Mouse (Mus musculus) spleen, adult 12 weeks (tissue): ENCODE measurements around the gene Col25a1.

ENCODE experiments used
- DNase-seq: peaks from one replicate; pipeline ENCODE4 v3.0.0; 2022; ENCODE audit warnings: low spot score

The Col25a1 gene

GRCm38 (mm10) chr3:130574652-130575051 lies 443.4 kb downstream of the Col25a1 start:
- DNase-seq: no peak

GRCm38 (mm10) chr3:130576683-130577082 lies 445.4 kb downstream of the Col25a1 start:
- DNase-seq: no peak

DNA sequence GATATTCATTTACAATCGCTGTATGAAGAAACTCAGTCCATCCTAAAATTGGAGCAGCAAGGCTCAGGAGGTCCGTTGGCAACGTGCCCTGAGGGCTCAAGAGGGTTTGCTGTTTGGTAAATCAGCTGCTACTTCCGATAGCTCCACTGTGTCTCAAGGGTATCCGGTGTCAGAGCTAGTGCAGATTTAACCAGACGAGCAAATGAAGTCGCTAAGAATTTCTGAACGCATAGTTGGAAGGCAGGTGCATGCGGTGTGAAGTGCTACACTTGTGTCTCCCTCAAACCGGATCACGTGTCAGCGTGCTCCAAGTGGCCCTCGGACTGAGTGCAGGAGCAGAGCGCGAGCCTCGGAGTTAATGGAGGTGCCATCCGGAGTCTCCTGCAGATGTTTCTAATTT lies 448.2 kb downstream of the Col25a1 start:
- no peak for DNase-seq

- no peak for DNase-seq
These were observed 450.3 kb downstream of the Col25a1 start for GRCm38 (mm10) chr3:130581577-130581976.

DNA sequence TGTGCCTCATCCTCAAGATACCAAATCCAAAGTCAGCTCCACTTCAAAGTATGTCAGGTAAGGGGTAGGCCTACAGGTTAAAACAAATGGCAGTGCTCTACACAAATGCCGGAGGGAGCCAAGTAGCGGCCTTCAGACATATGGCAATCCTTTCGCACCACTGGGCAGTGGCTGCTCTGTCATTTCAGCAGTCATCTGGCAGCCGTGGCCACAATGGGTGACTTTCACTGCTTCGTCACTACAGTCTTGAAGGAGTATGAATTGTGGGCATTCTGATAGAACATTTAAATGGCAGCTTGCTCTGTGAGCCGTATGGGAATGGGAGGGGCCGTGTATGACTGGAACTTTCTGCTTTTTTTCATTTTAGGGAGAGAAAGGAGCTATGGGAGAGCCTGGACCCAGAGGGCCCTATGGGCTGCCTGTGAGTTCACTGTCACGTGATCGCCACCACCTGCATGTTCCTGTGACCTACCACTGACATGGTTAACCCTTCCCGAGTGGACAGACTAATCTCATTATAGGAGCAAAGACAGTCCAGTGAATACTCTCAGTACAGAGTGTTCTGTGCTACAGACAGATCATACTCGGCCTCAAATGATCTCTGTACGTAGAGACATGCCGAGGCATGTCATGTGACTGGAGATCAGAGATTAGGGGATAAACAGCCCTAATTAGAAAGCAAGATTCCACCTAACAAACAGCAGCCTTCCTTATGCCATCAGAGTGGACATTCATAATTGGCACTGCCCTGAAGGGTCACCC lies 451.8 kb downstream of the Col25a1 start:
- no peak for DNase-seq

DNA sequence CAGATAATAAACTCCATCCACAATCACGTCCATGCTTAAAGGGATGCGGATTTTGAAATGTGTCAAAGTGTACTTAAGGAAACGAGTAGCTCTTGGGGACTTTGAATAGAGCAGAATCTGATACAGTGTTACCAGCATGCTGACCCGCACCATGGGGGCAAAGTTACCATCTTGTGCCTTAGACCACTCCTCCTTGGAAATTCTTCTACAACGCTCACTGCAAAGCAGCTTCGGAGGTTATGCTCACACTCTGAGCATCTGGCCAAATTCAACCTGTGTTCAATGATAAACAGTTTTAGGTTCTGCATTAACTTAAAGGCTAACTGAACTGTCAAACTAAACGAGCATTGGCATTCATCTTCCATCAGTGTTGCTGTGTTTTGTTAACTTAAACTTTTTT lies 452.7 kb downstream of the Col25a1 start:
- DNase-seq: no peak

GRCm38 (mm10) chr3:130595050-130595449 lies 463.7 kb downstream of the Col25a1 start:
- DNase-seq: no peak

DNA sequence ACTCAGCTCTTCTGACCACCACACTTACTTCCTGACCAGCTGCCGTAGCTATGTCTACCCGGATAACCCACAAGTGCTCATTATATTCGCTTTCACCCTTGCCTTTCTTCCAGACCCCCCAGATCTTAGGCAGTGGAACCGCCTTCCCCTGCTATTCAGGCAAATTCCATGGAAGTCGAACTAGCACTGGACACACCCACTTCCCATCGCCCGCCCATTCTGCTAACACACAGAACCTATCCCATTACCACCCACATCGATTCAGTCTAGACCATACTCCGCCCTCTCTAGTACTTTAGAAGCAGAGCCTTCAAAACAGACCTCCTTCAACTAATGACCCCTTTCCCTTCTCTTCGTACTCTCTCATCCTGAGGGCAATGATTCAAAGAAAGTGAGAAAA lies 470.2 kb downstream of the Col25a1 start:
- DNase-seq: no peak

GRCm38 (mm10) chr3:130607924-130608323 lies 476.6 kb downstream of the Col25a1 start:
- DNase-seq: no peak

- no peak for DNase-seq
These were observed 483.1 kb downstream of the Col25a1 start for GRCm38 (mm10) chr3:130614444-130614843.

DNA sequence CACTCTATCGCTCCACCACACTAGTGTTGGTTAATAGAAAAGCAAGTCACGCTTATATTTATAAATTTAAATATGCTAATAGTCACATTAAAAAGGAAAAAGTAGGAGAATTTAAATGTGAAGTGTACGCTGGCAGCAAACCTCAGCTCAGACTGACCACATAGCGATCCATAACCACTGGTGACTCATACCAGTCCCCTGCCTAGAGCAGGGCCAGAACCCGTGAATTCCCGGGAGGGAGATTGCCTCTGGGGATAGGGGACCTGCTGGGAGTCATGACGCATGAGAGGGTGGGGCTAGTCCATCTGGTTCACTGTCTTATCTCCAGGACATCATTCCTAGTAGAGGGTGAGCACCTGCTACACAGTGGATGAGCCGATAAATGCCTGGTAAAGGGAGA lies 484.3 kb downstream of the Col25a1 start:
- DNase-seq: no peak

DNA sequence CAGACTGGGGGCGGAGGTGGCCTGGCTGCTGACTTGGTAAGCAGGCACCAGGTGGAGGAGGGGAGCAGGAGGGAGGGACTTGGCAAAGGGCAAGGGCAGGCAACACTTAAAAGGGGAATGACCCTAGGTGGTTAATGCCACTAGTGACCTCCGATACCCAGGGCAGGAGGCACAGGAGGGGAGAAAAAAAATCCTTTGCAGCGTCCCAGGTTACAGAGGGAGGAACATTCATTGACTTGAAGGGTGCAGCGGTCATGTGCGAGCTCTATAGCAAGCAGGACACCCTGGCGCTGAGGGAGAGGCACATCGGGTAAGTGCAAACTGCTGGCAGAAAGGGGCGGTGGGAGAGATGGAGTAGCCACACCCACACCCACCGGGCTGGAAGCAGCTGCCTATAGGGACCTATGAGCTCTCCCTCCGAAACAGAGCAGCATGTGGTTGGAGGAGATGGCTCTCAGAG lies 486.2 kb downstream of the Col25a1 start, which contains the start of gene Etnppl:
Etnppl (plus strand) TSS at position 10 of the 460 bp plus-strand sequence.
- no peak for DNase-seq

- DNase-seq: no peak
These were observed 489.3 kb downstream of the Col25a1 start for GRCm38 (mm10) chr3:130620517-130621146.

- DNase-seq: no peak
These were observed 497.1 kb downstream of the Col25a1 start for GRCm38 (mm10) chr3:130628358-130628757.

DNA sequence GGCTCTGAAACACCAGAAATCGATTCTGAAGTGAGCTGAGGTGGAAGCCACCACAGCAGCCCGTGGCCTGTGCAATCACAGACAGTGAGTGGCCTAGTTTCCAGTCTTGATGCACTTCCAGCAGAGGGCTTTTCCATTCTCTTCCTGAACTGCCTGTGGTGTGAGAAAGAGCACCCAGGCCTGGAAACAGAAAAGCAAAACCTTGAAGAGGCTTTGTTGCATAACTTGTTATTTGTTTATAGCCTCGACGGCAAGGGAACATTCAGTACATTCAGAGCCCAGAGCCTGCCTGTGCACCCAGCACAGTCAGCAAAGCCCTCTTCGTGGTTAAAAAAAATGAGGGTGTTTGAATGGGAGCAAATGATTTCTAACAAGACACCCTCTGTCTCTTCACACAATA lies 502.6 kb downstream of the Col25a1 start:
- DNase-seq: no peak

DNA sequence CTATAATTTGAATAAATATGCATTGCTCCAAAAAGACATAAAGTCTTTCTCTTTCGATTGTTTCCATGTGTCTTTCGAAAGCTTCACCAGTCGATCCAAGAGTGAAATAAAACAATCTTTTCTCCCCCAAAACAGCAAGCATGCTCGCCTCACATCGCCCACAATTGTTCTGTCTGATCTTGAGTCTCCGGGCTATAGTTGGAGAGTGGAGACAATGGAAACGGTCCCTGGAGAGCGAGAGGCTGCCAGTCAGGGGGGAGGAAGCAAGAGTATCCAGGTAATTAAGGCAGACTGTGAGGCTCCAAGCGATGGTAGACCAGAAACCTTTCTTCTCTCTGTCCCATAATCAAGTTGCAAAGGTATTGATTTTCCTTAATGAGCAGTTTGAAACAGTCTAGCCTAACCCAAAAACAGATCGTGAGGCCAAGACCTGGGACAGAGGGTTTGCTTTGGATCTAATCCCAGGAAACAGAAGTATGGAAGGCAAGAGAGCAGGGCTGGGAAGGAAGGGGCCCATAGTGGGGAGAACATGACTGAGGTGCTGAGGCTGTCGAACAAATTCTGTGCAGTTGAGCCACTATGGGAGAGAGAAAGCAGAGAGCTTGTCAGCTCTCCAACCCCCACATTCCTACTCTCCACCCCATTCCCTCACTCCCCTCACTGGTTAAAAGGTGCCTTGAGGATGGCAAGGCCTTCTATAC lies 515.0 kb downstream of the Col25a1 start:
- DNase-seq: no peak
